Mouse (Mus musculus) Patski (cell line): ENCODE results near the gene Ccdc144b. TPM values are rescaled to one million over a fixed set of nuclear protein-coding genes. Genes with fewer than 3 reads are reported as not detected.

Experiments
- ATAC-seq: fragments of 100-300 bp; one replicate; pipeline ENCODE4 v1.8.0; 2021
- CTCF ChIA-PET: fragments of 350-600 bp; sonication (Branson Sonifier 250); formaldehyde crosslinking; loops from one replicate; lab custom pipeline; 2022; ENCODE audit warnings: inconsistent platforms; lab: Charles Lee
- POLR2A ChIA-PET: fragments of 350-600 bp; sonication (Branson Sonifier 250); formaldehyde crosslinking; loops from one replicate; lab custom pipeline; 2022; ENCODE audit warnings: antibody characterized with exemption, inconsistent platforms; lab: Charles Lee
- DNase-seq: peaks from one replicate; pipeline ENCODE4 v3.0.0-alpha.2; 2011; ENCODE audit warnings: low read depth, low spot score
- H3K27me3 ChIP-seq: fragments of 371-371 bp; one replicate; pipeline ENCODE4 v1.5.1; 2021
- CTCF ChIP-seq: fragments of 100-300 bp; IDR thresholded peaks from one replicate; pipeline ENCODE4 v1.5.1; 2021
- in situ Hi-C: fragments of 300-500 bp; cut with MboI; formaldehyde crosslinking; loops from 3 replicates; pipeline ENCODE4 v1.11.1; 2018; ENCODE audit warnings: low pct_unique_long_range_greater_than_20kb, mixed read lengths
- polyA plus RNA-seq: library from polyadenylated mRNA; unstranded; gene quantifications from one replicate; pipeline ENCODE4 v1.2.3, GENCODE M21; 2021

Ccdc144b gene
- polyA plus RNA-seq, 1 experiment from 2014 or later: not detected

- no peak for ATAC-seq
- in situ Hi-C loops: no loop called here
- no peak for TF ChIP-seq CTCF
- CTCF ChIA-PET: interaction anchor here (1.3 to 2.4 kb wide), 4 partner anchors 11 to 104 kb away, joined by 3 to 8 read pairs (median 4); no protein-coding TSS in a partner anchor
- POLR2A ChIA-PET: no interaction called here
- no peaks in the 10 kb centered on the region for H3K27me3 ChIP-seq
- no peak for DNase-seq
Observed at GRCm38 (mm10) chr3:35994552-35995531, 58.5 kb downstream of the Ccdc144b start.

- no peaks in the 10 kb centered on the region for H3K27me3 ChIP-seq
- no peak for TF ChIP-seq CTCF
- ChIA-PET POLR2A (interaction anchor here (0.6 kb wide), 1 partner anchor 15 kb away, joined by 4 read pairs; no protein-coding TSS in a partner anchor), CTCF (interaction anchor here (1.0 kb wide), 1 partner anchor 123 kb away, joined by 3 read pairs; no protein-coding TSS in a partner anchor)
- DNase-seq (no peak), ATAC-seq (no peak)
- in situ Hi-C loops: no loop called here
Observed at GRCm38 (mm10) chr3:35990715-35991114, 62.6 kb downstream of the Ccdc144b start.

- DNase-seq (no peak), ATAC-seq (no peak)
- in situ Hi-C loops: no loop called here
- POLR2A ChIA-PET: no interaction called here
- no peaks in the 10 kb centered on the region for H3K27me3 ChIP-seq
- TF ChIP-seq CTCF: no peak
- CTCF ChIA-PET: interaction anchor here (1.3 to 1.8 kb wide), 2 partner anchors 10 to 54 kb away, joined by 3 to 6 read pairs; no protein-coding TSS in a partner anchor
Observed at GRCm38 (mm10) chr3:35988031-35988430, 65.3 kb downstream of the Ccdc144b start.

GRCm38 (mm10) chr3:35986266-35986665 lies 67.1 kb downstream of the Ccdc144b start:
- H3K27me3 ChIP-seq: no peaks in the 10 kb centered on the region
- in situ Hi-C loops: no loop called here
- DNase-seq (no peak), ATAC-seq (no peak)
- CTCF ChIA-PET: interaction anchor here (1.8 kb wide), 1 partner anchor 12 kb away, joined by 6 read pairs; no protein-coding TSS in a partner anchor
- no peak for TF ChIP-seq CTCF
- POLR2A ChIA-PET: interaction anchor here (0.6 kb wide), 1 partner anchor 116 kb away, joined by 3 read pairs; no protein-coding TSS in a partner anchor

GRCm38 (mm10) chr3:35973551-35973950 lies 79.8 kb downstream of the Ccdc144b start:
- TF ChIP-seq CTCF: peak; percentile 89
- no peaks in the 10 kb centered on the region for H3K27me3 ChIP-seq
- CTCF ChIA-PET: interaction anchor here (1.1 to 1.6 kb wide), 5 partner anchors 11 to 284 kb away, joined by 3 to 6 read pairs (median 4); no protein-coding TSS in a partner anchor
- POLR2A ChIA-PET: no interaction called here
- in situ Hi-C loops: loop anchor here (5.0 kb wide), 1 partner anchor 164 kb away; no protein-coding TSS in a partner anchor
- peak; percentile 90 for ATAC-seq
- peak; percentile 12 for DNase-seq

GRCm38 (mm10) chr3:35972985-35973384 lies 80.4 kb downstream of the Ccdc144b start:
- in situ Hi-C loops: loop anchor here (5.0 kb wide), 1 partner anchor 164 kb away; no protein-coding TSS in a partner anchor
- ChIA-PET POLR2A (no interaction called here), CTCF (interaction anchor here (0.7 to 1.9 kb wide), 13 partner anchors 8 to 286 kb away, joined by 3 to 11 read pairs (median 4); partner anchors contain the start of gene Acad9)
- H3K27me3 ChIP-seq: no peaks in the 10 kb centered on the region
- no peak for DNase-seq
- peak; percentile 72 for TF ChIP-seq CTCF
- ATAC-seq: no peak

GRCm38 (mm10) chr3:35971149-35971548 lies 82.2 kb downstream of the Ccdc144b start:
- ATAC-seq (no peak), DNase-seq (no peak)
- TF ChIP-seq CTCF: no peak
- POLR2A ChIA-PET: no interaction called here
- CTCF ChIA-PET: interaction anchor here (1.8 kb wide), 1 partner anchor 8 kb away, joined by 11 read pairs; no protein-coding TSS in a partner anchor
- in situ Hi-C loops: loop anchor here (5.0 kb wide), 1 partner anchor 166 kb away; no protein-coding TSS in a partner anchor
- no peaks in the 10 kb centered on the region for H3K27me3 ChIP-seq

GRCm38 (mm10) chr3:35970441-35970840 lies 82.9 kb downstream of the Ccdc144b start:
- H3K27me3 ChIP-seq: no peaks in the 10 kb centered on the region
- ChIA-PET POLR2A (no interaction called here), CTCF (no interaction called here)
- DNase-seq (no peak), ATAC-seq (no peak)
- in situ Hi-C loops: loop anchor here (5.0 kb wide), 1 partner anchor 167 kb away; no protein-coding TSS in a partner anchor
- no peak for TF ChIP-seq CTCF

- no peak for TF ChIP-seq CTCF
- ATAC-seq (no peak), DNase-seq (no peak)
- no peaks in the 10 kb centered on the region for H3K27me3 ChIP-seq
- ChIA-PET CTCF (interaction anchor here (1.1 kb wide), 1 partner anchor 15 kb away, joined by 3 read pairs; no protein-coding TSS in a partner anchor), POLR2A (no interaction called here)
- in situ Hi-C loops: no loop called here
Observed at GRCm38 (mm10) chr3:35967366-35967921, 85.9 kb downstream of the Ccdc144b start.

- in situ Hi-C loops: no loop called here
- POLR2A ChIA-PET: no interaction called here
- TF ChIP-seq CTCF: no peak
- CTCF ChIA-PET: no interaction called here
- DNase-seq (no peak), ATAC-seq (no peak)
- H3K27me3 ChIP-seq: no peaks in the 10 kb centered on the region
Observed at GRCm38 (mm10) chr3:35966493-35966892, 86.9 kb downstream of the Ccdc144b start.
